Mouse (Mus musculus): ENCODE data around the gene Chrm5. TPM values are rescaled to one million over a fixed set of nuclear protein-coding genes. Genes with fewer than 3 reads are reported as not detected.

The Chrm5 gene
- total RNA-seq (2021), result not detected
- long read RNA-seq, experiment 1, result 0 reads
- long read RNA-seq, experiment 2, result 0 reads

DNA sequence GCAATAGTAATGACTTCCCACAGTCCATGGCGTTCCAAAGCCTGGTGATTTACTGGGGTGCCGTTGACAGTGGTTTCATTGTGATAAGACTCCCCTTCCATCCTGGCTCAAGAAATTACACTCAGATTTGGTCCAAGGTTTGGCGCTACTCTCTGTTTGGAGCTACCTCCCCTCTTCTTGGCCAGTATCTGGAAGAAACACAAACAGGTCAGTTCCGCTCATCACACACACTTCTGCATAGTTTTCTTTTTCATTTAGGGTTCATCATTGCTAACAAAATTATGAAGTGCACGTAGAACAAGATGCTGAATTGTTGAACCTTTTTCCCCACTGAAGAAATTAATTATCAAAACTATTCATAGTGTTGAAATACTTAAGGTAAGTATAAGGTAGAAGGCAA is at the start of gene Chrm5:
Gene Chrm5 (minus strand): TSS at position 101 of the 400 bp plus-strand sequence.
- DNase-seq (ENCODE audit: low spot score), result no peak

DNA sequence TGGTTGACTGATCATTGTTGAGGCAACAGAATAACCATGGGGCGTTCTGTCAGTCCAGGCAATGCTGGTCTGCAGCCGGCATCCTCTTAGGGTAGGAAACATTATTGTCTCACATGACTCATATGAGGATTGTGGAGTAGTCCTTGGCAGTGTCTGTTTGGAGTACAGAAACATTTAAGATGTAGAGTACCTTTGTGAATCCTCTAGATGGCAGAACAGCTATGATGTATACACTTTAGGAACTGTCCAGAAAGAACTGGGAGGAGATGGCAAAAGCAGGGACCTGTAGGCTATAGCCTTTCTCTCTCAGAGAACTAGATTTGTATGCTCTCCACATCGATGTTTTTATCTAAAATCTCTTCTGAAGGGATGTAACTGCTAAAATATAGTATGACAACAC is 46.4 kb upstream of the Chrm5 start:
- no peak for DNase-seq (ENCODE audit: low spot score)

DNA sequence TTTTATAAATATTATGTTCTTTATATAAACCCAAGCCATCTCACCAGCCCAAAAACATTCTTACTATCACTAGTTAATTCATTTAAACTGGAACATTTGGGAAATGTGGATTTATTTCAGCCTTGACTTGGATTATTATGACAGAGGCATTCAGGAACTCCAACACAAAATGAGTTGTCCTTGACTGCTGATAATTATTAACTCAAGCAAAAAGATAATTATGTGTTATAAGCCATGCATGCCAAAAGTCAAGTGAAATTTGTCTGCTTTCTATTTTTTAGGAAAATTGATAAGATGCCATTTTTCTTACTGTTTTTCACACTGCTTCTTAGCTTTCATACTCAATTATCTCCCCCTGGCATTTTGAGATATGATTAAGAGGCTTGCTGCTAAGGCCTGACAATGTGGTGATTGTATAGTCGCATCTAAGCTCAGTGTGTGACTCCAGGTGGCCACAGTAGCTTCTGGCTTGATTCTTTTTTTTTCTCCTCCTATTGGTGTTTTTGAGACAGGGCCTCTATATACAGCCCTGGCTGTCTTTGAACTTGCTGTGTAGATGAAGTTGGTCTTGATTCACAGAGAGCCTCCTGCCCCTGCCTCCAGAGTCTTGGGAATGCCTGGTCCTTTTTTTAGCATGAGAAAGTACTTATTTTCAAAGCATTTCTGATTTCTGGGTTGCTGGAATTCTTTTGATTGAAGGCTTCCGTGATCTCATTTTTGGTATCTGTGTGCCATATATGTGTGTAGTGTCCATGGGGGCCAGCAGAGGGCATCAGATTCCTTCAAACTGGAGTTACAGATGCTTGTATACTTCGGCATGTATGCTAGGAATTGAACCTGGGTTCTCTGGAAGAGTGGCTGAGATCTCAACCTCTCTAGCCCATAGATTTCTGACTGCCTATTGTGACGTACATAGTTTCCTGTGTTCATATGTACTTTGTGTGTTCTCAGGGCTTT is 40.2 kb upstream of the Chrm5 start:
- no peak for DNase-seq (ENCODE audit: low spot score)

DNA sequence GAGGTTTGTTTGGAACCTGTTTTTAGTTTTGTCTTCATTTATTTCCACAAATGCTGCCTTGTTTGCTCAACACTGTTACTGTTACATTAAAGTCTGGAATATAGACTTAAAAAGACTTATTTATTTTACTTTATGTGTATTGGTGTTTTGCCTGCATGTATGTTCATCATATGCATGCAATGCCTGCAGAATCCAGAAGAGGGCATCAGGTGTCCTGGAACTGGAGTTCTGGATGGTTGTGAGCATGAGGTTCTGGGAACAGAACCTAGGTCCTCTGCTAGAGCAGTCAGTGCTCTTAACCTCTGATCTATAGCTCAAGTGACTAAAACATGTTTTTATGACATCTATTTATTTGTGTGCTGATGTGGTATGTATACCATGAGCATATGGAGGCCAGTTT is 38.0 kb upstream of the Chrm5 start:
- no peak for DNase-seq (ENCODE audit: low spot score)

- DNase-seq (ENCODE audit: low spot score), result no peak
Measured at GRCm38 (mm10) chr2:112517218-112517617, 36.6 kb upstream of the Chrm5 start.

GRCm38 (mm10) chr2:112516728-112517127 is 36.2 kb upstream of the Chrm5 start:
- DNase-seq (ENCODE audit: low spot score), result no peak

- no peak for DNase-seq (ENCODE audit: low spot score)
Measured at GRCm38 (mm10) chr2:112513036-112513435, 32.5 kb upstream of the Chrm5 start.

DNA sequence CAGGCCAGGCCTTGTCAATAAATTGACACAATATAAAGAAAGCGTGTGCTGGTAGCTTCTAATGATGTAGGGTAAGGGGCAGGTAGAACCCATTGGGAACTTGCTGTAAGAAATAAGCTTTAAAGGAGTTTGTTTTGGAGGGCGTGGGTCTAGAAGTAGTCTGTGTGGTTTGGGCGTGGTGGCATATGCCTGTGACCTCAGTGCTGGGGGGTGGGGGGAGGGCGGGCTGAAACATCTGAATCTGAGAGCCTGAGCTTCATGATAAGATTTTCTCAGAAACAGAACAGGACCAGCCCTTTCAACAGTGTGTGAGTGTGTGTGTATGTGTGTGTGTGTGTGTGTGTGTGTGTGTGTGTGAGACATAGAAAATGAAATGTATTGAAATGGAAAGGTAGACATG is 29.6 kb upstream of the Chrm5 start:
- DNase-seq (ENCODE audit: low spot score), result no peak

GRCm38 (mm10) chr2:112507444-112507843 is 26.9 kb upstream of the Chrm5 start:
- DNase-seq (ENCODE audit: low spot score), result no peak

GRCm38 (mm10) chr2:112506841-112507435 is 26.4 kb upstream of the Chrm5 start:
- DNase-seq (ENCODE audit: low spot score), result no peak

DNA sequence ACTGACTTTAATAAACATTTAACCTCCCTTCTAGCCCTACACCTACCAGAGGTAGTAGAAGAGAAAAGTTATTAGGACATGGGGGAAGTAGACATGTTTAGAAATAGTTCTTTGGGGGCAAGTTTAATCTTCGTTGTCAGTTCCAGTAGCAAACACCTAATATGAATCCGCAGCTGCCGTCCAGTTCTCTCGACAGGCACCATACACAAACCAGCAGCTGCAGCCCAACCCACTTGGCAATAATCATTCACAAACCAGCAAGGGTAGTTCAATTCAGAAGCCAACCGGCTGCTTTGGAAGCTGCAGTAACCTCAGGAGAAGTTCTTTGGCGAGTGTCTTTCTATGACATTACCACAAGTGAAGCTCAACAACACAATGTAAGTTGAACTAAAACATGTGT is 23.4 kb upstream of the Chrm5 start:
- DNase-seq (ENCODE audit: low spot score), result no peak

DNA sequence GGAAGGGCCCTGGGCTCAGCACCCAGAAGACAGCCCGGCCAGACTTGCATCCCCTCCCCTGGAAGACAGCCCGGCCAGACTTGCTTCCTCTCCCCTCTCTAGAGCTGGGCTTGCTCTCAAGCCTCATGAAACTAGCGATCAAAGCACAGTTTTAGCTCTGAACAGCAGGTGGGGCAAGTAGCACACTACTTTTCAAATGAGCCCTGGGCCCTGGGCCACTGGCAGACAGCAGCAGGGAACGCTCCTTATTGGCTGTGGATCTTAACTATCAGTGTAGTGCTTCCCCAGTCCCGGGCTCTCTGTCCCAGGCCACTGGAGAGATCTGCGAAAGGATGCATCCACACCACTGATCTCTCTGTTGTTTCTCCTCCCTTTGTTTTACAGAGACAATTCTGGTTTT is 20.6 kb upstream of the Chrm5 start:
- peak; percentile 84 for DNase-seq (ENCODE audit: low spot score)

- DNase-seq (ENCODE audit: low spot score), result no peak
Measured at GRCm38 (mm10) chr2:112497851-112498250, 17.3 kb upstream of the Chrm5 start.

DNA sequence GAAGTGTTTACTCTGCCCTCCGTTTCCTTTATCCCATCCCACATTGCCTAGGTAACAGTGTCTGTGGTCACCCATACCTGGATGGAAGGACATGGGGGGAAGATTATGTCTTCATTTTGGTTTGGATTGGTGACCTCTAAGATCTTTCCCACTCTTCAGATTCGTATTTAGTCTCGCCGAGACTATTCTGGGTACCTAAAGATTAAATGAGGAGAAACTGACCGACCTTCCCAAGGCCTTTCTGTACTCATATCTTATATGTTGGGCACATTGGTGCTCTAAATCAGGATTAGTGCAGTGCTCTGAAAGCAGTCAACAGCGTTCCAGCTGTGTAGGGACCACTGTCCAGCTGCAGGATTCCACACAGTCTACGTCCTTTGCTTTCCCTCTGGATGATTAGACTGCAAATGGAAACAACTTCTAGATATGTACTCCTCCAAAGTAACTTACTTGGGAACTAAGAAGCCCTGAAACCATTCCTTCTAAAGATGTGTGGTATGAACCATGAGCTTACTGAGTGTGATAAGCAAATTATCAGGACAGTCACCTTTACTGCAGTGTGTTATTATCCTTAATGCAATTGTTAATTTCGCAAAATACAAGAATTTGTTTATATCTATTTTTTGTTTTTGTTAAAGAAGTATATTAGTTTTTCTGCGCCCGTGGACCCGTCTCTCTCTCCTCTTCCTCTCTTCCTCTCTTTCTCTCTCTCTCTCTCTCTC is 13.1 kb upstream of the Chrm5 start:
- DNase-seq (ENCODE audit: low spot score), result no peak

- DNase-seq (ENCODE audit: low spot score), result peak; percentile 83
Measured at GRCm38 (mm10) chr2:112492856-112493538, 12.4 kb upstream of the Chrm5 start, which contains the start of gene Aven. Gene Aven, plus strand, starts transcription at chr2:112492964.

- DNase-seq (ENCODE audit: low spot score), result peak; percentile 31
Measured at GRCm38 (mm10) chr2:112492431-112492855, 11.9 kb upstream of the Chrm5 start.

DNA sequence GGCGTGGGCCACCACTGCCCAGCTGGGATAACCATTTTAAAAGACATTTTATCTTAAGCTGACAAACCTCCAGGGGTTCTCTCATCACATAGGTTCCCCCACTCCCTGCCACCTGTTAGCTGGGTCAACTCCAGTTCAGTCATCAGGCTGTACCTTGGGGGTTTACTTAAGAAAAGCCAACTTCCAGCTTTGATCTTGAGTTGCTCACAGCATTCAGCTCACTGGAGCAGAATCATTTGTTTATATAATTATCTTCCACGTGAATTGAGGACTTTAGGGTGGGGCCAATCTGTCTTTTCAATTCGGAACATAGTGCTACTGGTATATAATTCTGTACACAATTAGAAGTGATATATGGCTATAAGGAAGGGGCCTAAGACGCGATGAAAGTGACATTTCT is 11.1 kb upstream of the Chrm5 start:
- DNase-seq (ENCODE audit: low spot score), result no peak

DNA sequence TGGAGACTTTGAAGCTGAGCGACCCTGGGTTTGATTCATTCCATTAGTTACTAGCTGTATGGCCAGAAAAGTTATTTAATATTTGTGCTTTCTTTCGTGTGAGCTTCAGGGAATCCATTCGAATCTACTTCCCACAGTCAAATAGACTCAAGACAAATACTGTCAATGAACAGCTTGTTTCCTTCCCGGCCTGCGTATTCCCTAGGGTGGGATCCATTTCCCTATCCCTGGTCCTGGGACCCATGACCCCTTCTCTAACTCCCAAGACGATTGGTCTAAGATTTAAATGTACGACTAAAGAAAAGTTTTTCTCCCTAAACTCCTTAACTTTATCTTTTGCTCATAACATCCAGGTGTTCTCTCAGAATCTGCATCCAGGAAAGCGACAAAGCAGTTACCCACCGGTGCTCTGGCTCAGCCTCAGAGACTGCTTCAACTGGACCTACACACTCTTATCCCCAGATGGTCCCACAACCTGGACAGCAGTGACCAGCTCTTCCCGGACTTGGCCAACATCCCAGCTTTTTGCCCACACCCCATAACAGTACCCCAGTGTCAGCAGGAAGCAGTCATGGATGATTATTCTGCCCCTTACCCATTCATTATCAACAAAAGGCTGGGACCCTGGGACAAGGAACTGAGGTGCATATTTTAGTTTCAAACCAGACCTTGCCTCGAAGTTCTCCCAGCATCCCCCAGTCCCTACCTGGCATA is 10.1 kb upstream of the Chrm5 start:
- DNase-seq (ENCODE audit: low spot score), result no peak

DNA sequence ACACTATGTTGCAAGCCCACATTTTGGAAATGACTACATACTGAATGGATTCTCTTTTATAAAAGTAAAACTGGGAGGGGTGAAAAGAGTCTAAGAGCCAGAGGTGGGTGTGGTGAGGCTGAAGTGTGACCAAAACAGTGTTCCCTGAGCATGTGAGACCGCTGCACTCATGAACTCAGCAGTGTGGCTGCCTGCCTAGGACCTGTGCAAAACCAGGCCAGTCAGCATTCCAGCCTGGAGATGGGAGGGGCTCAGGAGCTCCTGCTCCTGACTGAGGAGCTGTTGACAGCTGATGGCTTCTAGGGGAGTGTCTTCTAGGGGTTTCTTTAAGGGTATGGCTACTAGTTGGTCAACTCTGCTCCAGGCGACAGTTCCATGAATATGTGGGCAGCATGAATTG is 4.3 kb upstream of the Chrm5 start:
- peak; percentile 64 for DNase-seq (ENCODE audit: low spot score)

- DNase-seq (ENCODE audit: low spot score), result no peak
Measured at GRCm38 (mm10) chr2:112483334-112483651, 2.7 kb upstream of the Chrm5 start.
